ENCODE assay signal across 8 mouse cellular contexts in the genomic region with DNA sequence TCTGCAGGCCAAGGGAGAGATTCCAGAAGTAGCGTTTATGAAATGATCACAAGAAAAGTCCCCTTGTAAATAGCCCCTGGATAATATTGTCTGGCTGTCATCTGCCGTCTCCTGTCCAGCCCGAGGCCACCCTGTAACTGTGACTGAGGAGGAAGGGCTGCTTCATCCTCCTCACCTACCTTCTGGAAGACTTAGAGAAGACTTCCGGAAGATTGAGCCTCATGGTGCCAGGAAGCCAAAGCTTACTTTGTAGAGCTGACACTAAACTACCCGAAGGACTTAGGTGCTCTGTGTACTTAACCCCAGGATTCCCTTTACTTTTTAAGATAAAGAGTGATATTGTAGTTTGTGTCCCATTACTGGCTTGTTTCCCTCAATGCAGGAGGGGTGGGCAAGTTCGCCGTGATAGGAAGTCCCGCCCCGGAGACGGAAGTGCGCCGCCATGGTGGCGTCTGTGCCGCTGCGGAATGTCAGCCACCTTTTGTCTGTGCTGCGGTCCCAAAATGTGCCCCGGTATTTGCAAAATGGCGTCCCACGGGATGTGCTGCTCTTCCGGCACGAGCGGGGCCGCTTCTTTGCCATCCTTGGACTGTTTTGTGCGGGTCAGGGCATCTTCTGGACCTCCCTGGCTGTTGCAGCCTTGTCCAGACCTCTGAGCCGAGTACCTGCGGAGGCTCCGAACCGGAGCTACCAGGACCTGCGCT. TPM values are rescaled to one million over a fixed set of nuclear protein-coding genes. Genes with fewer than 3 reads are reported as not detected.
DNase-seq lines count a peak whose midpoint lies in the region; ATAC-seq and TF ChIP-seq lines count a peak whose summit lies in the region.

Tmem223 (plus strand) TSS at position 430 of the 704 bp plus-strand sequence.

- H3K9ac ChIP-seq in hindbrain, postnatal 0 days (replicated peaks; ENCODE audit: low read length), result peak within 1 kb of the TSS; percentile 90

- ATAC-seq in activated CD4-positive, CD25-positive, alpha-beta regulatory T cell, adult 4 months, result peak; percentile 72
- peak; percentile 67 for ATAC-seq in hindbrain, postnatal 0 days

- H3K27me3 ChIP-seq in hindbrain, postnatal 0 days (ENCODE audit: insufficient read depth, low read length), result no peaks in the 10 kb centered on the region

- peaks cover 12% of the 10 kb centered on the region for H3K4me1 ChIP-seq in hindbrain, postnatal 0 days (ENCODE audit: insufficient read depth, low read length)

- 28% methylated on average over 29 of the region's 29 CpGs for WGBS in hindbrain, postnatal 0 days

- H3K4me2 ChIP-seq in hindbrain, postnatal 0 days (ENCODE audit: low read depth, low read length), result peak within 1 kb of the TSS; percentile 81

- DNase-seq in embryo, embryonic 10 days (ENCODE audit: low spot score), result peak; percentile 87
- DNase-seq in gastrocnemius, postnatal 10 days, result peak; percentile 78
- peak; percentile 90 for DNase-seq in hindbrain, postnatal 0 days (ENCODE audit: low spot score)
- peak; percentile 80 to 84 for DNase-seq in left cerebral cortex, adult 18-20 months (ENCODE audit: low spot score in 2 of 2)
- DNase-seq in lung, postnatal 4 days, result peak; percentile 89
- DNase-seq in retina, embryonic 14.5 days (ENCODE audit: low spot score), result peak; percentile 78
- DNase-seq in thymus, postnatal 36 days, result peak; percentile 83 to 84

- H3K27ac ChIP-seq in hindbrain, postnatal 0 days, result peak within 1 kb of the TSS; percentile 91

- H3K4me3 ChIP-seq in hindbrain, postnatal 0 days (ENCODE audit: low read length), result peak within 1 kb of the TSS; percentile 84

- peaks cover 35% of the 10 kb centered on the region for H3K36me3 ChIP-seq in hindbrain, postnatal 0 days (ENCODE audit: insufficient read depth, low read length)

- no peaks in the 10 kb centered on the region for H3K9me3 ChIP-seq in hindbrain, postnatal 0 days (ENCODE audit: low read length)

- TF ChIP-seq CTCF in hindbrain, postnatal 0 days (IDR thresholded peaks at IDR 0.05; ENCODE audit: low read depth), result peak; percentile 47

RNA-seq across cellular contexts. Expression of gene Tmem223, which starts in this region (rescaled TPM):
- 100 to 1,000 TPM; 115 to 137 TPM for polyA plus RNA-seq in activated CD4-positive, CD25-positive, alpha-beta regulatory T cell, adult 4 months (2017; shearing (Covaris generic))
- total RNA-seq in gastrocnemius, postnatal 10 days (2021), result 10 to 100 TPM; 81.9 to 82.5 TPM
- total RNA-seq in hindbrain, postnatal 0 days (2014; rRNA removed), result 269 and 347 TPM in 2 replicates
- polyA plus RNA-seq in hindbrain, postnatal 0 days (2015; fragmentation: Nextera tagmentation; extraction: Ambion mirVana), result 233 and 258 TPM in 2 replicates
- total RNA-seq in left cerebral cortex, adult 18-20 months (2021), result 10 to 100 TPM; 57.3 to 63.7 TPM

Comparison
In these comparisons a context has a peak if more than half of its experiments do, and no peak if none do; other contexts are left out.
1. Peak in every context shown above with its lines: DNase-seq, ATAC-seq, H3K4me3 ChIP-seq and H3K27ac ChIP-seq.